Mouse (Mus musculus) lung, postnatal 0 days (tissue): ENCODE data around the gene Nr2f6.

ENCODE experiments used
- CTCF ChIP-seq: IDR thresholded peaks from 2 replicates; pipeline ENCODE4 v1.5.1; 2016; ENCODE audit warnings: antibody characterized with exemption, mild to moderate bottlenecking
- EP300 ChIP-seq: IDR thresholded peaks from 2 replicates; pipeline ENCODE4 v1.6.1; 2016; ENCODE audit warnings: antibody characterized with exemption, mild to moderate bottlenecking, control low read depth

DNA sequence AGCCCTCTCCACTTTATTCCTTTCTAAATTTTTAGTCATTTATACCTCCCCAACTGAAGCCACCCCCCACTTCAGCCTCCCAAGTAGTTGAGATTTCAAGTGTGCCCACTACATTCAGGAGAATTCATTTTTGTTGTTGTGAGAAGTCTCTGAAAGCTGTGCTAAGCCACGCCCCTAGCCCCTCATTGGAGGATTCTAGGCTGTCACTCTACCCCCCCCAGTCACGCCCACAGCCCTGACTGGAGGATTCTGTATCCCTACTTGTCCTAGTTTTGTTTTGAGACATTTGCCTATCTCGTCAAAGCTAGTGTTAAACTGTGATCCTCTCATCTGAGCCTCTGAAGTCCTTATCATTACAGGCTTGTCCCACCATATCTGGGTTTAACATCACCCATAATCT is 11.1 kb upstream of the Nr2f6 start:
- TF ChIP-seq CTCF: no peak
- no peak for TF ChIP-seq EP300
